Mouse (Mus musculus): Measurements from ENCODE around the gene Mmel1. TPM values are rescaled to one million over a fixed set of nuclear protein-coding genes. Genes with fewer than 3 reads are reported as not detected.

Gene Mmel1
- total RNA-seq, 2 experiments from 2014 or later, result 0.41 to 0.84 TPM

DNA sequence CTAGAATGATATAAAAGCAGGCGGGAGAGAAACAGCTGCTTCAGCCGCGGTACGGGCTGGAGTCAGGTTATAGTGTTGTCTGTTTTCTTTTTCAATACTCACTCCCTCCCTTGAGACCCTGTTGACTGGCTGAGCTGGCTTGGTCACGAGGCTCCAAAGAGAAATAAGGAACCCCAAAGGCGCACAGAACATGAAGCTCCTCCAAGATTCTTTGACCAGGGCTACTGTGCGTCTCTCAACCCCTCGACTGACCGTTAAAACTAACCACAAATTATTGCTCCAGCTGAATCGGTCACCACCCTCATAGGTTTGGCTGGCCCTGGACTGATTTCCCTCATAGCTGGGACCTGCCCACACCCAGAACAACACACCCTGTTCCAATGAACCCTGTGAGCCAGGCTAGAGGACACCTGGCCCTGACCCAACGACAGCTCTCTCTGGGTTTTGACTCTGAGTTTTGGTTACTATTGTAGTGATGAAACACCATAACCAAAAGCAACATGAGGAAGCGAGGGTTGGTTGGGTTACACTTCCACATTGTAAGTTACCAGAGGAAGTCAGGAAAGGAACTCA is 59.8 kb downstream of the Mmel1 start:
- no peak overlapping the region; the same call in 1 of the 2 replicates for H3K27ac ChIP-seq
- intact Hi-C loops (cut with DNase I), result no loop called here
- no peak overlapping the region for H3K4me3 ChIP-seq
- no peak for DNase-seq (ENCODE audit: extremely low spot score in 1 of 2, low spot score in 2 of 2)
- TF ChIP-seq CTCF (IDR thresholded peaks at IDR 0.05), result no peak

DNA sequence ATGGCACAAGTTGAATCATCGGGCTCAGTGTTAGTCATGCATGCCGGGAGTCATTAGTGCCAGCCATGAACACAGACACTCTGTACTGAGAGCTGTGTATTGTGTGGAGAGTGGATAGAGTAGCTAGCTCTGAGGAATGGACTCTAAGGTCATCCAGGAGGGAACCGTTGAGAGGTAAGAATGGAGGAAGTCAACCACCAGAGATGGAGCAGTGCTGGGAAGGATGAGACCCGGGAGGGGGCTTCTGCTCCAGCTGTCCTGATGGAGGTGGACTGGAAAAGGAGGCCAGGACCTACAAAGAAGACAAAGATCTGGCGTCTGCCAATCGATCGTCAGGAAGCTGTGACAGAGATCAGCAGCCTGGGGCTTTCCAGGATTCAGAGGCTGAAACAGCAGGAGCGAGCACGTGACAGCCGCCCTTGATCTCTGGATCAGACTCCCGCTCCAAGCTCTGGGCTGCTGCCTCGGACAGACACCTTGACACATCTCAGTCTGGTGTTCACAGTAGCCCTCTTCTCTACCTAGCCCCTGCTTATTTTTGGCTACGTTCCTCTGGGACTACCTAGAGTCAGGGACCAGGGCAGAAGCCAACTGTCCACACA is 64.0 kb downstream of the Mmel1 start:
- no peak for DNase-seq (ENCODE audit: extremely low spot score in 1 of 2, low spot score in 2 of 2)
- Histone ChIP-seq H3K27ac (no peak overlapping the region), H3K4me3 (no peak overlapping the region)
- intact Hi-C loops (cut with DNase I), result no loop called here
- TF ChIP-seq CTCF (IDR thresholded peaks at IDR 0.05), result no peak

DNA sequence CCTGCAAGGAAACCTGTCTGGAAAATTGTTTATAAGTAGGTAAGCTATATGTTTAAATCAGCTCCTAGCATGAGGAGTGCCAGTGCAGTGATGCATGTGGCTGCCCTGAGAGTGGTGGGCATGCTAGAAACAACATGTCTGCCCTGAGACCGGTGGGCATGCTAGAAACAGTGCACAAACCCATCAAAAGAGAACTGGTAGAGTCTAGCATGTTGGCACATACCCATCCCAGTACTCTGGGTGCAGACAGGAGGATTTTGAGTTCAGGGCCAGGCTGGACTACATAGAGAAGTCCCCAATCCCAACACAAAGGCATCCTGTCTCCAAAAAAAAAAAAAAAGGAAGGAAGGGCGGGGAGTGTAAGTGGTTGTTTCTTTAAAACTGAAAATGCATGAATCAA is 65.4 kb downstream of the Mmel1 start:
- no peak for DNase-seq (ENCODE audit: extremely low spot score in 1 of 2, low spot score in 2 of 2)
- intact Hi-C loops (cut with DNase I), result no loop called here
- no peak overlapping the region for H3K27ac ChIP-seq
- no peak for TF ChIP-seq CTCF (IDR thresholded peaks at IDR 0.05)
- no peak overlapping the region for H3K4me3 ChIP-seq

DNA sequence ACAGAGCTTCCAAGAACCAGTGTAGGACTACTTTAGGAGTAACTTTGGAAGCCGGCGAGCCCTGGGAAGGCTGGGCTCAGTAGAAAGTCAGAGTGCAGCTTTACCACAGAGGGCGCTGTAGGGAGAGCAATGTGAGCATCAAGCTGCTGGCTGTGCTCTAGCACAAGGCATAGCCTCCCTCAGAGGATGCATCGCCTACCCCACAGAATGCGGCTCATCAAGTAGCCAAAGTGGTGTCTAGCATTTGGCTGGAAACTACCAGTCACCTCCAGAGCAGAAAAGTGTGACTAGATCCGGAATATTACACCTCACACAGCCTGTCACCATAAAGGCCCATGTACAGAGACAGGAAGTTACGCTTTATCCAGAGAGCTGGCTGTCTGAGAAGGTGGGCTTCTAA is 66.4 kb downstream of the Mmel1 start:
- H3K4me3 ChIP-seq, result no peak overlapping the region
- intact Hi-C loops (cut with DNase I), result no loop called here
- TF ChIP-seq CTCF (IDR thresholded peaks at IDR 0.05), result peak; percentile 6; the same call in 1 of the 2 replicates
- H3K27ac ChIP-seq, result no peak overlapping the region
- DNase-seq (ENCODE audit: extremely low spot score in 1 of 2, low spot score in 2 of 2), result no peak

DNA sequence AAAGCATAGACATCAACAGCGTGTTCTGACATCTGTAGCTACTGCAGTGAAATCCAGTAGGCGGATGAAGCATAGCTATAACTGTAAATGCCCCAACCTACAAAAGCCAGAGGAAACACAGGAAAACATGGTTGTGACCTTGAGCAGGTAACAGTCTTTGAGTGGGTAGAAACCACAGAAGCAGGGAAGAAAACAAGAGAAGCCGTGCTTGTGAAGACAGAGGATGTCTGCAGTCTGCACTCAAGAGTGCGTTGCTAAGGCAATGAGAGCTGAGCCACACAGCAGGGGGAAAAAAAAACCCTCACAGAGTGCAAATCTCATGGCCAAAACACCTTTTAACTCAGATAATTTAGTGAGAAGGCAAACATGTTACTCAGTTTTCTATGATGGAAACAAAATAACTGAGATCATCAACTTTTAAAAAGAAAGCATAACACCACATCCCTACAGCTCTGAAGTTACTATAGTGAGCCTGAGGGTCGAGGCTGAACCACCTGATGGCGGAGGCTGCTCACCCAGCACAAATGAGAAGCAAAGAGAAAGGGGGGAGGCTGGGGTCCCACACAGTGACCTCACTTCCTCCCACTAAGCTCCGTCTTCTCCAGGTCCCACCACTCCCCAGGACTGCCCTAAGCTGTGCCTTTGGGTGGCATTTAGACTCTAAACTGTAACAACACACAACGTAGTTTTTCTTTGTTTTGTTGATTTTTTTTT is 67.3 kb downstream of the Mmel1 start:
- no peak for DNase-seq (ENCODE audit: extremely low spot score in 1 of 2, low spot score in 2 of 2)
- intact Hi-C loops (cut with DNase I), result no loop called here
- Histone ChIP-seq H3K4me3 (no peak overlapping the region), H3K27ac (no peak overlapping the region)
- TF ChIP-seq CTCF (IDR thresholded peaks at IDR 0.05), result no peak

DNA sequence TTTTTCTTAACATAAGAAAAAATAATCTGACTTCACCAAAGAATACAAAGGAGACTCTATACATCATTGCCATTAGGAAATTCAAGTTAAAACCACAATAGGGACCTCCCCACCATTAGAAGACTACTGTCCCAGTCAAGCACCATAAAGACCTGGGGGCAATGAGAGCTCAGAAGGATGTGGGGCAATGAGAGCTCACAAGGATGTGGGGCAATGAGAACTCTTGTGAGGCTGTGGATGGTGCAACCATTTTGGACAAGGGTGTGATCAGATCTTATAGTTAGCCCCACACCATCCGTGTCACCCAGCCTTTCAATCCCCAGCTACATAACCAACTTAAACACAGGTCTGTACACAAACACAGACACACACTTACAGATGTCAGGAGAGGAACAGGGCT is 68.4 kb downstream of the Mmel1 start:
- H3K27ac ChIP-seq, result no peak overlapping the region
- intact Hi-C loops (cut with DNase I), result no loop called here
- no peak for DNase-seq (ENCODE audit: extremely low spot score in 1 of 2, low spot score in 2 of 2)
- no peak for TF ChIP-seq CTCF (IDR thresholded peaks at IDR 0.05)
- H3K4me3 ChIP-seq, result no peak overlapping the region

DNA sequence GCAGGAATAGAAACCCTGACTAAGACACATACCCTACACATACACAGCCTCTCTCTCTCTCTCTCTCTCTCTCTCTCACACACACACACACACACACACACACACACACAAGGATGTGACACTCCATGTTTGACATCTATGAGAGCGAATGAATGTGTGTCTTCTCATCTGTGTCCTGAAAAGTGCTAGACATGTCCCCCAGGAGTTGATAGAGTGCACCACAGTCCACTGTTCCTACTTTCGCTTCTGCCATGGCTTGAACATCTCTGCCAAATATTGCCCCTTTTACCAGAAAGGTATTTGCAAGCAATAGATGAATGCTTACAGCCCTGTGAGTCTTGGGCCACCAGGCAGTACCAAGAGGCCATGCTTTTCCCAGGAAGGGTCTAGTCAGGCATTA is 70.8 kb downstream of the Mmel1 start:
- intact Hi-C loops (cut with DNase I), result no loop called here
- TF ChIP-seq CTCF (IDR thresholded peaks at IDR 0.05), result no peak
- Histone ChIP-seq H3K4me3 (no peak overlapping the region), H3K27ac (no peak overlapping the region)
- DNase-seq (ENCODE audit: extremely low spot score in 1 of 2, low spot score in 2 of 2), result no peak

DNA sequence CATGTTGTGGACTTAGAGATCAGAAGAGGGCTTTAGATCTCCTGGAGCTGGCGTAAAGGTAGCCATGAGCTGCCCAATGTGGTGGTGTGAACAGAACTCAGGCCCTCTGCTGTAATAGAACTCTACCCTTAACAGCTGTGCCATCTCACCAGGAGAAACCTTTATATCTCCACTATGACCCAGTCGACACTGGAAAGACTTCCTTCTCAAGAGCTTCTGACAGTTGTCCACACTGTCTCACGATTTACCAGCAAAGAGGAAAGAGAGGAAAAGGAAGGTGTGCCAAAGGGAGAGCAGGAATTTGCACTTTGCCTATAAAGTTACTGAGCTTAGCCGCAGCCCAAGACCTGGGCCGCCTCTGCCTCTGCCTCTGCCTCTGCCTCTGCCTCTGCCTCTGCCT is 72.4 kb downstream of the Mmel1 start:
- H3K27ac ChIP-seq, result no peak overlapping the region
- no peak for DNase-seq (ENCODE audit: extremely low spot score in 1 of 2, low spot score in 2 of 2)
- no peak overlapping the region for H3K4me3 ChIP-seq
- intact Hi-C loops (cut with DNase I), result no loop called here
- no peak for TF ChIP-seq CTCF (IDR thresholded peaks at IDR 0.05)

DNA sequence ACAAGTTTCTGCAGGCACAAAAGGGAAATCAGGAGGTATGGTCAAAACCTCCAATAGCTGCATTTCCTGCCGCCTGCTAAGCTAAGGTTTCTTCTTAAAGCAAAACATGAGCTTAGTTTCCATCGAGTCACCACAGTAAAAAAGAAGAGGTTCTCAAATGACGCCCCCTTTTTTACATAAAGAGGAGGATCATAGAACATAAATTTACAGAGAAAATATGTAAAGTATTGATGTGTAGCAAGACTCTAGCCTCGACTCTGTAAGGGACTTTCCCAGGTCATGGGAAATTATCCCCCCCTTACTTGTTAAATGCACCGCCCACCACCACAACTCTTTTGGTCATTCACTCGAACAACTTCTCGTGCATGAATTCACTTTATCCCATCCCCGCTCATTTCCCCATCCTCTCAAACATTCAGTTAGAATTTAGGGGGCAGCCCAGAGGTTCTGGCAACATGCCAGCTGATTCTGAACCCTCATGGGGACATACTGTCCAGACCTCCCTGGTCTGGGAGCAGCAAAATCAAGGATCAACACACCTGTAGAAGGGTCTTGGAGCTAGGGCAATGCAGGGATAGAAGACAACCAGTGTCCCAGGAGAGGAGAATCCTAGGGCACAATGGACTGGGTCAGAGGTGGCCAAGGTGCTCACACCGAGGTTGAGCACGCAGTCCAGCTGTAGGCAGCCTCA is 73.4 kb downstream of the Mmel1 start:
- Histone ChIP-seq H3K27ac (no peak overlapping the region), H3K4me3 (no peak overlapping the region)
- intact Hi-C loops (cut with DNase I), result no loop called here
- DNase-seq (ENCODE audit: extremely low spot score in 1 of 2, low spot score in 2 of 2), result no peak
- TF ChIP-seq CTCF (IDR thresholded peaks at IDR 0.05), result no peak

DNA sequence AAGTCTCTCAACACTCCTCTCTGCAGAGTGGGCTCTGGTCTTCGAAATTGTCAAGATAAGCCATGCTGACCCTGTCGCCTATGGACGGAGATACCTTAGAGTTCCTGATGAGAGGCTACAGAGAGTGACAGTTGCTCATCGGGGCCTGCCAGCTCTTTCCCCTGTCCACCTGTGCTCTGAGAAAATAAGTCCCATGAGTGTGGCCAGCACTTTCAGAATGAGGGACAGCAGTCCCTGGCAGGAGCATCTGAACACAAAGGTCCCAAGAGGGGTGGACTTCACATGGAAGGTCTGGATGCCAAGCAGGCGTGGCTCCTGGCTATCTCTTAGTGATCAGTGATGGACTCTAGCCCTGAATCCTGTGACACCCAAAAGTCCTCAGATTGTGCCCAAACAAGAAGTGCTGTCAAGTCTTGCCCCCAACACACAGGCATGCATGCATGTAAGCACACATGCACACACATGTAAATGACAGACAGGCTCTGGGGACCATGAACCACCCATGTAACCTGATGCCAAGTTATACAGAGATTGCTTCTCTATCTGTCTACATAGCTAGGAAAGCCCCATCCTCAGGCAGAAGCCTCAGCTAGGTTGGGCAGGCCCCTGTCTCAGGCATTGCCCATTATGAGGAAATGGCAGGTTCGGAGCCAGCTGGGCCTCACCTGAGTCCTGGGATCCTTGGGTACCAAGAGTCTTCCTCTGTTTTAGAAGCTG is 74.1 kb downstream of the Mmel1 start:
- no peak overlapping the region for H3K27ac ChIP-seq

DNA sequence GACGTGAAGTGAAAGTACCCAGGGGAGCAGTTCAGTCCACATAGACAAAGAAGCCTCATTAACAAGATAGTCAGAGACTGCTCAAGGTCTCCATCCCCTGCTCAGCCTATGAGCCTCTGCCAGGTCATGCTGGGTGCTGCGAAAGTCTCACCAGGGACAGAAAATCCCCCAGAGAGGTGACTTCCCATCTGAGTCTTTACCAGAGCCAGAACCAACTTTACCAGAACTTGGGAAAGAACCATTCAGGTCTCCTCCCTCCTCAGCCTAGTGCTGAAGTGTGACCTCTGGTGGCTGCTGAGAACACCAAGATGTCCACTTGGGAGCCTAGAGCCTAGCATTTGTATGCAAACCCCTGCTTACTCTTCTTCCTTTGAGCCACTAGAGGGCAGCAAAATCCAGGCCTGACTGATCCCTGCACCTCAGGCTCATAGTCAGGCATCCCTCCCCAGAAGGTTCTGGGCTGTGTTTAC is 74.8 kb downstream of the Mmel1 start:
- peak; percentile 63 to 74 for DNase-seq (ENCODE audit: extremely low spot score in 1 of 2, low spot score in 2 of 2)
- intact Hi-C loops (cut with DNase I), result loop anchor here (1.0 to 2.0 kb wide), 3 partner anchors 21 to 122 kb away; partner anchors contain the start of gene Pank4
- Histone ChIP-seq H3K4me3 (no peak overlapping the region), H3K27ac (no peak overlapping the region)
- peak; percentile 97 for TF ChIP-seq CTCF (IDR thresholded peaks at IDR 0.05)

More for the DNA sequence above, 74.1 kb downstream of the Mmel1 start:
- DNase-seq (ENCODE audit: extremely low spot score in 1 of 2, low spot score in 2 of 2), result no peak
- H3K4me3 ChIP-seq, result no peak overlapping the region
- intact Hi-C loops (cut with DNase I), result loop anchor here (1.0 to 2.0 kb wide), 3 partner anchors 21 to 123 kb away; partner anchors contain the start of gene Pank4
- TF ChIP-seq CTCF (IDR thresholded peaks at IDR 0.05), result no peak

Other genes starting within 250 kb of the Mmel1 start
- gene Prdm16, start 232.7 kb upstream of the Mmel1 start, total RNA-seq (2021), result 1 to 10 TPM; 8.2 to 9.6 TPM
- gene Actrt2, start 201.7 kb upstream of the Mmel1 start, total RNA-seq (2021), result not detected
- gene Ttc34, start 32.1 kb upstream of the Mmel1 start, total RNA-seq (2021), result 1 to 10 TPM; 2.1 to 3.5 TPM
- 10 to 100 TPM; 59.8 to 66.7 TPM for gene Fam213b, start 29.6 kb downstream of the Mmel1 start, total RNA-seq (2021)
- gene Tnfrsf14, start 59.0 kb downstream of the Mmel1 start, total RNA-seq (2021), result 1 to 10 TPM; 1.3 to 1.5 TPM
- gene Hes5, start 91.3 kb downstream of the Mmel1 start, total RNA-seq (2021), result 10 to 100 TPM; 22.3 to 25.3 TPM
- gene Pank4, start 94.5 kb downstream of the Mmel1 start, total RNA-seq (2021), result 10 to 100 TPM; 45.1 to 45.5 TPM
- gene Plch2, start 187.2 kb downstream of the Mmel1 start, total RNA-seq (2021), result 10 to 100 TPM; 83.4 to 90.2 TPM
- 10 to 100 TPM; 17.4 to 18.3 TPM for gene Pex10, start 197.4 kb downstream of the Mmel1 start, total RNA-seq (2021)
- 10 to 100 TPM; 62.4 to 67.5 TPM for gene Rer1, start 216.8 kb downstream of the Mmel1 start, total RNA-seq (2021)
- gene Morn1, start 217.0 kb downstream of the Mmel1 start, total RNA-seq (2021), result 10 to 100 TPM; 10.6 to 11.2 TPM